Comparison of ENCODE assay signal across 8 mouse cellular contexts in genomic region chr5:142909576-142910278, GRCm38 (mm10). TPM values are rescaled to one million over a fixed set of nuclear protein-coding genes. Genes with fewer than 3 reads are reported as not detected.
DNase-seq lines count a peak whose midpoint lies in the region; ATAC-seq lines count a peak whose summit lies in the region.

No protein-coding gene starts in this region.

- no peaks in the 10 kb centered on the region for H3K9me3 ChIP-seq in heart, embryonic 10.5 days
- H3K9me3 ChIP-seq in lung, embryonic 16.5 days (ENCODE audit: control insufficient read depth, low read length), result no peaks in the 10 kb centered on the region

- H3K9ac ChIP-seq in lung, embryonic 16.5 days (ENCODE audit: low read length), result peak overlapping the region; percentile 82

- no peak for ATAC-seq in lung, embryonic 16.5 days (ENCODE audit: low read depth)

- H3K27me3 ChIP-seq in heart, embryonic 10.5 days (ENCODE audit: insufficient read depth, poor library complexity, severe bottlenecking), result peaks cover 7% of the 10 kb centered on the region
- H3K27me3 ChIP-seq in lung, embryonic 16.5 days (ENCODE audit: control insufficient read depth, insufficient read depth, low read depth, low read length), result no peaks in the 10 kb centered on the region
- H3K27me3 ChIP-seq in splenic B cell, adult 2 months (ENCODE audit: control insufficient read depth, insufficient read depth, low read length, poor library complexity, severe bottlenecking), result no peaks in the 10 kb centered on the region

- peak overlapping the region; percentile 28 for H3K4me3 ChIP-seq in heart, embryonic 10.5 days
- peak overlapping the region; percentile 8 for H3K4me3 ChIP-seq in lung, embryonic 16.5 days (ENCODE audit: low read length)

- WGBS in heart, embryonic 10.5 days, result 19% methylated on average over 8 of the region's 8 CpGs
- WGBS in lung, embryonic 16.5 days, result 23% methylated on average over 8 of the region's 8 CpGs

- H3K27ac ChIP-seq in heart, embryonic 10.5 days, result peak overlapping the region; percentile 99
- peak overlapping the region; percentile 100 for H3K27ac ChIP-seq in lung, embryonic 16.5 days (ENCODE audit: low read length)

- H3K4me1 ChIP-seq in heart, embryonic 10.5 days, result peaks cover 47% of the 10 kb centered on the region
- H3K4me1 ChIP-seq in lung, embryonic 16.5 days (replicated peaks; ENCODE audit: control insufficient read depth, insufficient read depth, low read length), result peaks cover 39% of the 10 kb centered on the region

- peak overlapping the region; percentile 37 for H3K4me2 ChIP-seq in lung, embryonic 16.5 days (ENCODE audit: low read depth, low read length)

- peak; percentile 45 to 59 for DNase-seq in cerebellum, adult 18-20 months
- no peak for DNase-seq in cerebellum, postnatal 14 days
- peak; percentile 46 for DNase-seq in T-cell, adult 2 months (ENCODE audit: low spot score)
- DNase-seq in heart, embryonic 10.5 days (ENCODE audit: low spot score), result no peak
- DNase-seq in kidney, adult 8-10 months, result peak; percentile 70 to 73
- DNase-seq in splenic B cell, adult 2 months (ENCODE audit: low read depth, low spot score), result peak; percentile 75
- DNase-seq in layer of hippocampus, postnatal 36 days, result no peak

- H3K36me3 ChIP-seq in heart, embryonic 10.5 days, result peaks cover 17% of the 10 kb centered on the region
- peaks cover 8% of the 10 kb centered on the region for H3K36me3 ChIP-seq in lung, embryonic 16.5 days (ENCODE audit: control insufficient read depth, insufficient read depth, low read length)
- peaks cover 13% of the 10 kb centered on the region for H3K36me3 ChIP-seq in splenic B cell, adult 2 months (ENCODE audit: control insufficient read depth, insufficient read depth, low read length, poor library complexity, severe bottlenecking)

RNA-seq across cellular contexts. Expression of gene Actb, which starts 3.2 kb away (rescaled TPM):
- polyA plus RNA-seq in heart, embryonic 10.5 days (2016; fragmentation: Nextera tagmentation; extraction: Ambion mirVana), result 6,505 and 8,921 TPM in 2 replicates
- polyA plus RNA-seq in lung, embryonic 16.5 days (2015; fragmentation: Nextera tagmentation; extraction: Ambion mirVana), result 16,153 and 18,603 TPM in 2 replicates
- 1,000 to 10,000 TPM; 3,215 to 3,370 TPM for total RNA-seq in layer of hippocampus, postnatal 36 days (2021)

RNA-seq across cellular contexts. Expression of gene Fbxl18, which starts 14.5 kb away (rescaled TPM):
- polyA plus RNA-seq in heart, embryonic 10.5 days (2016; fragmentation: Nextera tagmentation; extraction: Ambion mirVana), result 13.4 and 14.6 TPM in 2 replicates
- polyA plus RNA-seq in lung, embryonic 16.5 days (2015; fragmentation: Nextera tagmentation; extraction: Ambion mirVana), result 9.5 and 10.3 TPM in 2 replicates
- 10 to 100 TPM; 37.1 to 41.6 TPM for total RNA-seq in layer of hippocampus, postnatal 36 days (2021)

RNA-seq across cellular contexts. Expression of gene Fscn1, which starts 50.4 kb away (rescaled TPM):
- 254 and 329 TPM in 2 replicates for polyA plus RNA-seq in heart, embryonic 10.5 days (2016; fragmentation: Nextera tagmentation; extraction: Ambion mirVana)
- polyA plus RNA-seq in lung, embryonic 16.5 days (2015; fragmentation: Nextera tagmentation; extraction: Ambion mirVana), result 181 and 222 TPM in 2 replicates
- 100 to 1,000 TPM; 185 to 194 TPM for total RNA-seq in layer of hippocampus, postnatal 36 days (2021)

Comparison
In these comparisons a context has a peak if more than half of its experiments do, and no peak if none do; other contexts are left out.
1. DNase-seq: peak in cerebellum, adult 18-20 months (2 of 2), T-cell, adult 2 months (single experiment), kidney, adult 8-10 months (2 of 2) and splenic B cell, adult 2 months (single experiment); none in cerebellum, postnatal 14 days (0 of 2), heart, embryonic 10.5 days (single experiment) and layer of hippocampus, postnatal 36 days (0 of 2).